Mouse (Mus musculus): ENCODE results near the gene Mgarp. TPM values are rescaled to one million over a fixed set of nuclear protein-coding genes. Genes with fewer than 3 reads are reported as not detected.
"Not testable (repeated sequence)": the region's sequence is repeated elsewhere in the genome, so short reads cannot be mapped to it uniquely, and the experiment has no call there.

Gene Mgarp
- polyA plus RNA-seq, 1 experiment from 2014 or later: 4.6 TPM

DNA sequence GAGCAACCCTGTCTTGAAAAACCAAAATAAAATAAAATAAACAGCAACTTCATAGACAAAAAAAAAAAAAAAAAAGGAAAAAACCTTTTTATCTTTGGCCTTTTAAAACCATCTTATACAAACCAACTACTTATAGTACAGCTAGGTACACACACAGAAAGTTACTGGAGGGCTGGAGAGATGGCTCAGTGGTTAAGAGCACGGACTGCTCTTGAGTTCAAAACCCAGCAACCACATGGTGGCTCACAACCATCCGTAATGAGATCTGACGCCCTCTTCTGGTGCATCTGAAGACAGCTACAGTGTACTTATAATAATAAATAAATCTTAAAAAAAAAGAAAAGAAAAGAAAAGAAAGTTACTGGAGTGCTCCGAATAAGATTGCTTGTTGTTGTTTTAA lies 5.5 kb upstream of the Mgarp start:
- not testable (repeated sequence) for DNase-seq
- WGBS: 74% methylated on average over 4 of the region's 4 CpGs

DNA sequence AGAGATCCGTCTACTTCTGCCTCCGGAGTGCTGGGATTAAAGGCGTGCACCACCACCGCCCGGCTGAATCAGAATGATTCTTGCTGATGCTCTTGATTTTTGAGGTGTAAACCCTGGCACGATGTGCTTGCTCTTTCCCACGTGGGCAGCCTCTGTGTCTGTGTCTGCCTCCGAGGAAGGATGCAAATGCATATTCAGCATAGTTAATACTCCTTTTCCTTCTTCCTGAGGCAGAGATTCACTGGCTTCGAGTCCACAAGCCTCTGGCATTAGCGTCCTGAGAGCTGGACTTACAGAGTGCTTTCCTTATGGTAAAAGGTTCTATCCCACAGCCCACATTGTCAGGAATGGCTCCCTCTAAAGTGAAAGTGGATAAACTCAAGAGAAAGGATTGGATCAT lies 4.1 kb upstream of the Mgarp start:
- no peaks in the 10 kb centered on the region for H3K4me1 ChIP-seq (ENCODE audit: control insufficient read depth, insufficient read depth, low read length)
- no peaks in the 10 kb centered on the region for H3K9me3 ChIP-seq (ENCODE audit: control insufficient read depth, low read length)
- DNase-seq: no peak
- ATAC-seq (ENCODE audit: low FRiP score, low TSS enrichment): no peak
- peaks cover 12% of the 10 kb centered on the region; the same call in 1 of the 2 replicates for H3K36me3 ChIP-seq (ENCODE audit: control insufficient read depth, insufficient read depth, low read length)
- no peak overlapping the region for H3K4me2 ChIP-seq (ENCODE audit: low read length)
- whole genome bisulfite sequencing: 73% methylated on average over 10 of the region's 10 CpGs
- no peak overlapping the region for H3K9ac ChIP-seq (replicated peaks; ENCODE audit: low read length)
- no peak overlapping the region for H3K27ac ChIP-seq (replicated peaks; ENCODE audit: low read depth, low read length)
- peaks cover 17% of the 10 kb centered on the region for H3K27me3 ChIP-seq (ENCODE audit: control insufficient read depth, insufficient read depth, low read length)
- H3K4me3 ChIP-seq (replicated peaks; ENCODE audit: low read depth, low read length): no peak overlapping the region

More for the DNA sequence above, 5.5 kb upstream of the Mgarp start:
- not testable (repeated sequence) for H3K27me3 ChIP-seq (ENCODE audit: control insufficient read depth, insufficient read depth, low read length); H3K9ac ChIP-seq (replicated peaks; ENCODE audit: low read length); H3K27ac ChIP-seq (replicated peaks; ENCODE audit: low read depth, low read length); H3K4me3 ChIP-seq (replicated peaks; ENCODE audit: low read depth, low read length); H3K4me2 ChIP-seq (ENCODE audit: low read length); H3K9me3 ChIP-seq (ENCODE audit: control insufficient read depth, low read length); ATAC-seq (ENCODE audit: low FRiP score, low TSS enrichment); H3K4me1 ChIP-seq (ENCODE audit: control insufficient read depth, insufficient read depth, low read length)
- H3K36me3 ChIP-seq (ENCODE audit: control insufficient read depth, insufficient read depth, low read length): peaks cover 23% of the 10 kb centered on the region

DNA sequence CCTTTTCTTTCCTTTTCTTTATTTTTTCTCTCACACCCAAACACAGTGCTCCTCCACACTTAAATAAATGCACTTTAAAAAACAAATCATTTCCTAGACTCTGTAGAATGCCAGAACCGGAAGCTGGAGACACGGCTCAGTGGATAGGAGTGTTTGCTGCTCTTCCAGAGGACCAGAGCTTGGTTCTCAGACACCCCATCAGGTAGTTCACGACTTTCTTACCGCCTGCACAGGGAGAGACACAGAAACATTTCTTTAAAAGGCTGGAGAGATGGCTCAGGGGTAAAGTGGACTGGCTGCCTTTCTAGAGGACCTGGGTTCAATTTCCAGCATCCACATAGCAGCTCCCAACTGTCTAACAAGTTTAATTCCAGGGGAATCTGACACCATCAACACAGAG lies 3.0 kb upstream of the Mgarp start:
- H3K9me3 ChIP-seq (ENCODE audit: control insufficient read depth, low read length): no peaks in the 10 kb centered on the region
- no peak overlapping the region for H3K4me2 ChIP-seq (ENCODE audit: low read length)
- H3K36me3 ChIP-seq (ENCODE audit: control insufficient read depth, insufficient read depth, low read length): peaks cover 10% of the 10 kb centered on the region; the same call in 1 of the 2 replicates
- H3K4me1 ChIP-seq (ENCODE audit: control insufficient read depth, insufficient read depth, low read length): no peaks in the 10 kb centered on the region
- no peak for ATAC-seq (ENCODE audit: low FRiP score, low TSS enrichment)
- H3K4me3 ChIP-seq (replicated peaks; ENCODE audit: low read depth, low read length): no peak overlapping the region
- H3K27ac ChIP-seq (replicated peaks; ENCODE audit: low read depth, low read length): no peak overlapping the region
- peaks cover 17% of the 10 kb centered on the region for H3K27me3 ChIP-seq (ENCODE audit: control insufficient read depth, insufficient read depth, low read length)
- DNase-seq: no peak
- 58% methylated on average over 4 of the region's 4 CpGs for WGBS
- H3K9ac ChIP-seq (replicated peaks; ENCODE audit: low read length): no peak overlapping the region

DNA sequence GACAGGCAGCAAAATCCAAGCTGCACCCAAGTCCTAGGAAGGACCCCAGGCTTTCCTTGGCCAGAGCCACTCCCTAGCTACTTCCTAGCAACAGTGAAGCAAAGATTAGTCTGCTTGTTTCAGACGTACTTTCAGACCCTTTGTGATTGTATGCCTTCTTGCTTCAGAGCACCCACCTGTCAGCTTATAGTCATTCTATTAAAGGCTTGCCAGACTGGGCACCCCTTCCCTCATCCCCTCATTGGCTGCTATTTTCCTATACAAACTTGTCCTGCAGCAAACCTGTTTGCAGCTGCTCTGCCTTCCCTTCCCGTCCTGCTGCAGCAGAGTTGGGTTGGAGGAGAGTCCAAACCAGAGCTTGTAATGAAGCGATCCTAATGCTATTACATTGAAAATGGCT lies 2.1 kb upstream of the Mgarp start:
- H3K27ac ChIP-seq (replicated peaks; ENCODE audit: low read depth, low read length): no peak overlapping the region
- no peak for ATAC-seq (ENCODE audit: low FRiP score, low TSS enrichment)
- 5% methylated on average over 3 of the region's 3 CpGs for WGBS

DNA sequence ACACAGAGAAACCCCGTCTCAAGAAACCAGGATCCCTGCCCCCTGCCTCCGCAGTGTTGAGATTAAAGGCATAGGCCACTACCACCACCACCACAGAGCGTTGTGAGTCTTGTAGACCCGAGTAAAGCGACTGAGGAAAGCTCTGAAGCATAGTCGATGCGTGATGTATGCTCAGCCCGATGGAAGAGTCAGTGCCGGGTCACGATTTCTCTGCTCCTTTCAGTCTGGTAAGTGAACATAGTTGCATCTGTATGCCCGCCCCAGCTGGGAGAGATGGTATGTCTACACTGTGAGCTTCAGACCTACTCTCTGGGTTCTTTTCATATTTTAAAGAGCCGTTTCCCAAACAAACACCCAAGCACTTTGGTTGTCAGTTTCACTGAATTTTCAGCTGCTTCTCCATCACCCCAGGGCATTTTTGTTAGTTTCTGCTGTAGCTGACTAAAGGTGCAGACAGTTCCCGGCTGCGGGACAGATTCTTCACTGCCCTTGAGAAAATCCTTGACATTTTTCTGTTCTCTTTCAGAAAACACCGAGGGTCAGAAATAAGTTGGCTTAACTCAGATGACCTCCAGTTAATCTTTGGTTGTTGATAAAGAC lies 1.3 kb upstream of the Mgarp start:
- no peak for DNase-seq
- no peak overlapping the region for H3K4me2 ChIP-seq (ENCODE audit: low read length)
- H3K27me3 ChIP-seq (ENCODE audit: control insufficient read depth, insufficient read depth, low read length): peaks cover 17% of the 10 kb centered on the region
- H3K36me3 ChIP-seq (ENCODE audit: control insufficient read depth, insufficient read depth, low read length): no peaks in the 10 kb centered on the region
- no peaks in the 10 kb centered on the region for H3K9me3 ChIP-seq (ENCODE audit: control insufficient read depth, low read length)
- 46% methylated on average over 15 of the region's 15 CpGs for WGBS
- H3K27ac ChIP-seq (replicated peaks; ENCODE audit: low read depth, low read length): no peak overlapping the region
- H3K9ac ChIP-seq (replicated peaks; ENCODE audit: low read length): no peak overlapping the region
- ATAC-seq (ENCODE audit: low FRiP score, low TSS enrichment): no peak
- H3K4me1 ChIP-seq (ENCODE audit: control insufficient read depth, insufficient read depth, low read length): no peaks in the 10 kb centered on the region
- no peak overlapping the region for H3K4me3 ChIP-seq (replicated peaks; ENCODE audit: low read depth, low read length)

More for the DNA sequence above, 2.1 kb upstream of the Mgarp start:
- DNase-seq: no peak
- Histone ChIP-seq H3K9ac (replicated peaks; ENCODE audit: low read length) (no peak overlapping the region), H3K27me3 (ENCODE audit: control insufficient read depth, insufficient read depth, low read length) (peaks cover 17% of the 10 kb centered on the region), H3K36me3 (ENCODE audit: control insufficient read depth, insufficient read depth, low read length) (peaks cover 8% of the 10 kb centered on the region; the same call in 1 of the 2 replicates), H3K9me3 (ENCODE audit: control insufficient read depth, low read length) (no peaks in the 10 kb centered on the region), H3K4me1 (ENCODE audit: control insufficient read depth, insufficient read depth, low read length) (no peaks in the 10 kb centered on the region), H3K4me2 (ENCODE audit: low read length) (no peak overlapping the region), H3K4me3 (replicated peaks; ENCODE audit: low read depth, low read length) (no peak overlapping the region)

DNA sequence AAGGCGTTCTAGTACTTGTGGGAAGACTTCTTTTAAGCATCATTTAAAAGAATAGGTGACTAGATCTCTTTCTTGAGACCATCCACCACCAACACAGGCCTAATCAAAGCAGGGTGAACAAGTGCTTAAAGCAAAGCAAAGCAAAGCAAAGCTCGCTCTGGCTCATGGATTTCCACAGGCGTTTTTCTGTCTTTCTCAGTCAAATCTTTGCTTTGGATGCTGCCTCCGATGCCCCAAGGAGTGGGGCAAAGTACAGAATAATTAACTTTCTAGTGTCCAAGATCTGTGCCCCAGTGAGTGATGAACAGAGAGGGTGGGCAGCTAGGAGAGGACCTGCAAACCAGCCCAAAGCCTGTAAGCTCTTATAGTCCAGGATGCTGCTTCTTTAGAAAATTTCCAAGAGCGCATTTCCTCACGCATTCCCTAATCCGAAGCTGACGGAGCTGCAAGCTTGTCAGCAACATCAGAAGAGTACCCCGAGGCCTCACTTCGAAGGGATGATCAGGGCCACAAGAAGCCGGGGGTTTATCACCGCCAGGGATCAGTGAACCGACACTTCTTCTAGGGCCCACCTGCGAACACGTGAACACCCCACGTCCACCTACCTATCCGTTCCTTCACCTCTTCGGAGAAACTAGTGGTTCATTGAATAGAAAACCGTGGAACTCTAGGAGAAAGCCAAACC lies 935 bp downstream of the Mgarp start:
- WGBS: 13% methylated on average over 19 of the region's 19 CpGs
- no peaks in the 10 kb centered on the region for H3K4me1 ChIP-seq (ENCODE audit: control insufficient read depth, insufficient read depth, low read length)
- DNase-seq (no peak), ATAC-seq (ENCODE audit: low FRiP score, low TSS enrichment) (no peak)
- H3K36me3 ChIP-seq (ENCODE audit: control insufficient read depth, insufficient read depth, low read length): no peaks in the 10 kb centered on the region
- peaks cover 17% of the 10 kb centered on the region for H3K27me3 ChIP-seq (ENCODE audit: control insufficient read depth, insufficient read depth, low read length)
- no peak overlapping the region for H3K4me3 ChIP-seq (replicated peaks; ENCODE audit: low read depth, low read length)
- H3K27ac ChIP-seq (replicated peaks; ENCODE audit: low read depth, low read length): no peak overlapping the region
- peak overlapping the region; percentile 15; the same call in 1 of the 2 replicates for H3K4me2 ChIP-seq (ENCODE audit: low read length)
- no peaks in the 10 kb centered on the region for H3K9me3 ChIP-seq (ENCODE audit: control insufficient read depth, low read length)
- H3K9ac ChIP-seq (replicated peaks; ENCODE audit: low read length): no peak overlapping the region

DNA sequence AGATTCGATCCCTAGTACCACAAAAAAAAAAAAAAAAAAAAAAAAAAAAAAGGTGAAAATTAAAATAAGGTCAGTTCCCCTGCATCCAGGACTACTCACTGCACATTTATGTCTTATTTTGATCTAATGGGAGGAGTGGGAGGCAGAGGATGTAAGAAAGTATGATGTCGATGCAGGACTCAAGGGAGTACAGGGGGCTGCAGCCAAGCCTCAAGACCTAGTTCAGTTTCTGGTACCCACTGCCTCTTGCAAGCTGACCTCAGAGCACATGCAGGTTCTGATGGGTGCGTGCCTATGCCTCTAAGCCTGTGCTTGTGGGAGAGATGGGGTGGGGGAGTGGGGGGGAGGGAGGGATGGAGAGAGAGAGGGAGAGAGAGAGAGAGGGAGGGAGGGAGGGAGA lies 1.7 kb downstream of the Mgarp start:
- Histone ChIP-seq H3K27me3 (ENCODE audit: control insufficient read depth, insufficient read depth, low read length) (peaks cover 17% of the 10 kb centered on the region), H3K27ac (replicated peaks; ENCODE audit: low read depth, low read length) (no peak overlapping the region), H3K36me3 (ENCODE audit: control insufficient read depth, insufficient read depth, low read length) (no peaks in the 10 kb centered on the region), H3K9me3 (ENCODE audit: control insufficient read depth, low read length) (no peaks in the 10 kb centered on the region), H3K4me2 (ENCODE audit: low read length) (no peak overlapping the region), H3K4me1 (ENCODE audit: control insufficient read depth, insufficient read depth, low read length) (no peaks in the 10 kb centered on the region), H3K4me3 (replicated peaks; ENCODE audit: low read depth, low read length) (no peak overlapping the region), H3K9ac (replicated peaks; ENCODE audit: low read length) (no peak overlapping the region)
- no peak for DNase-seq
- no peak for ATAC-seq (ENCODE audit: low FRiP score, low TSS enrichment)
- 50% methylated on average over 3 of the region's 3 CpGs for WGBS

DNA sequence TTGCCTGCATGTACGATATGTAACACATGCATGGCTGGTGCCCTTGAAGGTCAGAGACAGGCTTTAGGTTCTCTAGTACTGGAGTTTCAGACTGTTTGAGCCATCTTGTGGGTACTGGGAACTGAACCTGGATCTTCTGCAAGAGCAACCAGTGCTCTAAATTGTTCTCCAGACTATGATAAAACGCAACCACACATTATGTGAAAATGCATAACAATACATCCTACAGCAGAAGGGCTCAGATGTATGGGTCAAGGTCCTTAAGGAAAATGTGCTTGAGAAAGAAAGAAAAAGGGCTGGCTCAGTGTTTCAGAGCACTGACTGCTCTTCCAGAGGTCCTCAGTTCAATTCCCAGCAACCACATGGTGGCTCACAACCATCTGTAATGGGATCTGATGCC lies 2.9 kb downstream of the Mgarp start:
- no peak overlapping the region for H3K9ac ChIP-seq (replicated peaks; ENCODE audit: low read length)
- no peaks in the 10 kb centered on the region for H3K36me3 ChIP-seq (ENCODE audit: control insufficient read depth, insufficient read depth, low read length)
- H3K4me3 ChIP-seq (replicated peaks; ENCODE audit: low read depth, low read length): no peak overlapping the region
- no peak overlapping the region for H3K27ac ChIP-seq (replicated peaks; ENCODE audit: low read depth, low read length)
- H3K4me2 ChIP-seq (ENCODE audit: low read length): no peak overlapping the region
- no peak for DNase-seq
- no peaks in the 10 kb centered on the region for H3K4me1 ChIP-seq (ENCODE audit: control insufficient read depth, insufficient read depth, low read length)
- no peak for ATAC-seq (ENCODE audit: low FRiP score, low TSS enrichment)
- WGBS: 96% methylated on average over 2 of the region's 2 CpGs
- H3K9me3 ChIP-seq (ENCODE audit: control insufficient read depth, low read length): no peaks in the 10 kb centered on the region
- peaks cover 17% of the 10 kb centered on the region for H3K27me3 ChIP-seq (ENCODE audit: control insufficient read depth, insufficient read depth, low read length)

DNA sequence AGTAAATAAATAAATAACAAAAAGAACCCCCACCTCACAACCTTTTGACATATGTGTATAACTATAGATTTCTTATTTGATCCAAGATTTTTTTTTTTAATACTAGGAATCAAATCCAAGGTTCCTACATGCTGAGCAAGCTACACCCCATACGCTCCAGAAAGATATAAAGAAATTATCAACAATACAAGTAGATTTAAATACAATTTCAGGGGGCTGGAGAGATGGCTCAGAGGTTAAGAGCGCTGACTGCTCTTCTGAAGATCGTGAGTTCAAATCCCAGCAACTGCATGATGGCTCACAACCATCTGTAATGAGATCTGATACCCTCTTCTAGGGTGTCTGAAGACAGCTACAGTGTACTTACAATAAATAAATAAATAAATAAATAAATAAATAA lies 3.5 kb downstream of the Mgarp start:
- H3K27me3 ChIP-seq (ENCODE audit: control insufficient read depth, insufficient read depth, low read length): peaks cover 16% of the 10 kb centered on the region
- not testable (repeated sequence) for H3K9ac ChIP-seq (replicated peaks; ENCODE audit: low read length); H3K4me1 ChIP-seq (ENCODE audit: control insufficient read depth, insufficient read depth, low read length); H3K4me3 ChIP-seq (replicated peaks; ENCODE audit: low read depth, low read length); ATAC-seq (ENCODE audit: low FRiP score, low TSS enrichment); H3K9me3 ChIP-seq (ENCODE audit: control insufficient read depth, low read length); DNase-seq; H3K27ac ChIP-seq (replicated peaks; ENCODE audit: low read depth, low read length); H3K36me3 ChIP-seq (ENCODE audit: control insufficient read depth, insufficient read depth, low read length); H3K4me2 ChIP-seq (ENCODE audit: low read length)
- 97% methylated on average over 3 of the region's 3 CpGs for WGBS
